Mouse (Mus musculus) cortical plate, adult 2 months (tissue): ENCODE measurements around the gene Nbeal2. TPM values are rescaled to one million over a fixed set of nuclear protein-coding genes. Genes with fewer than 3 reads are reported as not detected.

ENCODE experiments used
- H3K27ac ChIP-seq: fragments of 200-500 bp; 2 replicates; pipeline ENCODE4 v1.5.1; 2012; ENCODE audit warnings: low read length, control low read depth, inconsistent platforms; ENCODE audit not compliant: insufficient read depth
- H3K4me1 ChIP-seq: fragments of 200-500 bp; 2 replicates; pipeline ENCODE4 v1.6.1; 2011; ENCODE audit warnings: low read length; ENCODE audit not compliant: control insufficient read depth, insufficient read depth
- H3K4me3 ChIP-seq: fragments of 200-500 bp; 2 replicates; pipeline ENCODE4 v1.5.1; 2011; ENCODE audit warnings: mild to moderate bottlenecking, low read length, control low read depth; ENCODE audit not compliant: insufficient read depth
- CTCF ChIP-seq: fragments of 200-500 bp; IDR thresholded peaks from 2 replicates; pipeline ENCODE4 v1.5.1; 2011; ENCODE audit warnings: mild to moderate bottlenecking, control low read depth, low read length; ENCODE audit not compliant: insufficient read depth; ENCODE audit errors: extremely low read depth
- POLR2A ChIP-seq: fragments of 200-500 bp; IDR thresholded peaks from 2 replicates; pipeline ENCODE4 v1.6.1; 2011; ENCODE audit warnings: mild to moderate bottlenecking, low read length, control low read depth; ENCODE audit not compliant: insufficient read depth; ENCODE audit errors: extremely low read depth
- polyA plus RNA-seq: library from polyadenylated mRNA; depleted of rRNA; stranded (reverse); fragments of >200 nt; gene quantifications from 2 replicates; pipeline ENCODE4 v1.2.3, GENCODE M21; 2012; rRNA removed

Gene Nbeal2
- polyA plus RNA-seq, 1 experiment: 10.0 TPM

DNA sequence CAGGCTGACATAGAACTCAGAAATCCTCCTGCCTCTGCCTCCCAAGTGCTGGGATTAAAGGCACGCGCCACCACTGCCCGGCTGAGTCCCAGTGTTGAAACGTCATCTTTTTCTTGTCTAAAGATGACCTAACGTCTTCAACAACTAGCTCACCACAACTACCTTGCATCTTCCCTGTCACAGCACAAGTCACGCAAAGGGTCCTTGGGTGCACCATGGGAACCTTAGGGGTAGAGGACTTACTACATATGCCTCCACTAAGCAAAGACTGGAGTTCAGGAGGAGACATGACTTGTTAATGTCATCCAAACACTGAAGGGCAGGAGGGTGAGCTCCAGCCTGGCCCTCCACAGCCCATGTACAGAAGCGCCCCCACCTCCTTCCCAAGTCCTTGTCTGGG is 33.3 kb downstream of the Nbeal2 start:
- Histone ChIP-seq H3K4me3 (no peak overlapping the region), H3K4me1 (no peaks in the 10 kb centered on the region), H3K27ac (no peak overlapping the region)
- TF ChIP-seq CTCF (no peak), POLR2A (no peak)

DNA sequence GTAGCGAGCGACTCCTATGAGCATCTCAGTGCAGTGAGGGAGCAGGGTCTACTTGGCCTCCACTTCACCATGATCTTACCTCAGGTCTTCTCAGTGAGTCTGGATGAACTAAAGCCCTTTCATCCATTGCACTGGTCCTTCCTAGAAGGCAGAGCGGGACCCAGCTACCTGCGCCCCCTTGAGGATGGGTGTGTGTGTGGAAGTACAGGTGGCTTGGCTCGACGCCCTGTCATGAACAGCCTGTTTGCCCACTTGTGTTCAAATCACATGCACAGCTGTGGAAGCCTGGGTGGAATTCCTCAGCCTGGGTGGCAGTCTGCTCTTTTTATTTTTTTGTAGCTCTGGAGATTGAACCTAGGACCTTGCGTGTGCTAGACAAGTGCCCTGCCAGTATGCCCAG is 33.8 kb downstream of the Nbeal2 start:
- Histone ChIP-seq H3K4me3 (no peak overlapping the region), H3K4me1 (no peaks in the 10 kb centered on the region), H3K27ac (no peak overlapping the region)
- TF ChIP-seq CTCF (no peak), POLR2A (no peak)

GRCm38 (mm10) chr9:110617081-110617480 is 36.9 kb downstream of the Nbeal2 start:
- TF ChIP-seq POLR2A (no peak), CTCF (no peak)
- Histone ChIP-seq H3K4me3 (no peak overlapping the region), H3K27ac (no peak overlapping the region), H3K4me1 (no peaks in the 10 kb centered on the region)

- no peaks in the 10 kb centered on the region; the same call in 1 of the 2 replicates for H3K4me1 ChIP-seq
- no peak overlapping the region for H3K4me3 ChIP-seq
- TF ChIP-seq POLR2A (no peak), CTCF (no peak)
- no peak overlapping the region for H3K27ac ChIP-seq
These were observed 42.5 kb downstream of the Nbeal2 start for GRCm38 (mm10) chr9:110611471-110611870.

DNA sequence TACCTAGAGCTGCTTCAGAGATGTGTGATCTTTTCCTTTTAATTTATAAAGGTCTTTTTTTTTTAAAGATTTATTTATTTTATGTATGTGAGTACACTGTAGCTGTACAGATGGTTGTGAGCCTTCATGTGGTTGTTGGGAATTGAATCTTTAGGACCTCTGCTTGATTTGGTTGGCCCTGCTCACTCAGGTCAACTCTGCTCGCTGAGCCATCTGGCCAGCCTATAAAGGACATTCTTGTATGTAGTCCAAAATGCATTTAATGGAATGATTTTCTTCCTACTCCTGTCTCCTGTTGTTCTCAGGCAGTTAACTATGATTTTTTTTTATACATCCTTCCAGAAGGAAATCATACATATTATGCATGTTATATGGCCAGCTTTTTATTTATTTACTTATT is 70.4 kb downstream of the Nbeal2 start:
- Histone ChIP-seq H3K27ac (no peak overlapping the region), H3K4me3 (no peak overlapping the region), H3K4me1 (0 out of 2 replicates have a peak, but pooled peaks cover 1% of the 10 kb centered on the region)
- no peak for TF ChIP-seq POLR2A
- TF ChIP-seq CTCF: no peak

DNA sequence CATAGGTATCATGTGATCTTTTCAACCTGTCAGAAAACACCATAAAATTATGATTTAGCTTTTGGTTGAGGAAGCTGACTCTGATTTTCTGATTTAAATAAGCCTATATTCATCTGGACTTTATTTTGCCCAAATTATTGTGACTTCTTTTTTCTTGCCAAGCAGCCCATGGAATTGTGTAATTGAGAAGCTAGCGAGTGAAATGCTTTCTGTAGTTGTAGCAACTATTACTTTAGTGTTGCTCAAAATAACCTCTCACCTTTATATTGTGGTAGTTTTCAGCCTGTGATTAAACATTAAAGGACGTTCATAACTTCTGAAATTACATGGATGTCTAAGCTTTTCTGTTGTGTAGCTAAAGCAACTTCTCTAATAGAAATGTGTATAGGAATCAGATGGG is 71.8 kb downstream of the Nbeal2 start:
- no peak for TF ChIP-seq CTCF
- TF ChIP-seq POLR2A: no peak
- H3K27ac ChIP-seq: no peak overlapping the region
- H3K4me1 ChIP-seq: 0 out of 2 replicates have a peak, but pooled peaks cover 1% of the 10 kb centered on the region
- H3K4me3 ChIP-seq: no peak overlapping the region

Other genes starting within 250 kb of the Nbeal2 start
- 37.7 and 39.5 TPM in 2 replicates for gene Ptpn23, start 245.9 kb downstream of the Nbeal2 start, polyA plus RNA-seq
- 0.21 and 0.35 TPM in 2 replicates for gene Ngp, start 234.4 kb downstream of the Nbeal2 start, polyA plus RNA-seq
- gene Klhl18, start 177.5 kb downstream of the Nbeal2 start, polyA plus RNA-seq: 27.3 and 28.8 TPM in 2 replicates
- gene Kif9, start 177.2 kb downstream of the Nbeal2 start, polyA plus RNA-seq: 4.0 and 5.3 TPM in 2 replicates
- gene Setd2, start 121.6 kb downstream of the Nbeal2 start, polyA plus RNA-seq: 64.8 and 64.9 TPM in 2 replicates
- gene Nradd, start 29.7 kb downstream of the Nbeal2 start, polyA plus RNA-seq: 2.5 and 3.7 TPM in 2 replicates
- gene Ccdc12, start 2.3 kb upstream of the Nbeal2 start, polyA plus RNA-seq: 100 and 103 TPM in 2 replicates
- 0.13 and 0.30 TPM in 2 replicates for gene Myl3, start 87.7 kb upstream of the Nbeal2 start, polyA plus RNA-seq
- gene Pth1r, start 93.0 kb upstream of the Nbeal2 start, polyA plus RNA-seq: 8.2 and 9.0 TPM in 2 replicates
- gene Prss42, start 144.0 kb upstream of the Nbeal2 start, polyA plus RNA-seq: not detected in 2 replicates
- not detected in 2 replicates for gene Prss44, start 159.8 kb upstream of the Nbeal2 start, polyA plus RNA-seq
- gene Prss43, start 172.5 kb upstream of the Nbeal2 start, polyA plus RNA-seq: 0.08 and 0.21 TPM in 2 replicates
- gene Prss45, start 180.4 kb upstream of the Nbeal2 start, polyA plus RNA-seq: 0.44 and 0.50 TPM in 2 replicates
- not detected in 2 replicates for gene Prss46, start 190.3 kb upstream of the Nbeal2 start, polyA plus RNA-seq
- gene Prss50, start 203.8 kb upstream of the Nbeal2 start, polyA plus RNA-seq: 0.95 and 1.1 TPM in 2 replicates
- gene Als2cl, start 225.7 kb upstream of the Nbeal2 start, polyA plus RNA-seq: 8.4 and 9.1 TPM in 2 replicates
- 1.6 and 2.7 TPM in 2 replicates for gene Tmie, start 226.0 kb upstream of the Nbeal2 start, polyA plus RNA-seq